Mouse (Mus musculus) neural tube, embryonic 13.5 days (tissue): ENCODE data around the gene Ano1. TPM values are rescaled to one million over a fixed set of nuclear protein-coding genes. Genes with fewer than 3 reads are reported as not detected.

Experiments
- polyA plus RNA-seq: library from polyadenylated mRNA; unstranded; fragments of >200 nt; fragmentation: Nextera tagmentation; extraction: Ambion mirVana; gene quantifications from 2 replicates; pipeline ENCODE4 v1.2.1, GENCODE M21; 2015

The Ano1 gene
- polyA plus RNA-seq, 1 experiment from 2014 or later, result 3.8 TPM

Other genes starting within 250 kb of the Ano1 start
- gene Ppfia1, start 198.2 kb downstream of the Ano1 start, polyA plus RNA-seq, result 28.4 and 32.6 TPM in 2 replicates
- 6.0 and 6.1 TPM in 2 replicates for gene Fadd, start 169.5 kb downstream of the Ano1 start, polyA plus RNA-seq
- gene Fgf3, start 86.1 kb upstream of the Ano1 start, polyA plus RNA-seq, result 1.1 and 1.2 TPM in 2 replicates
- gene Fgf4, start 95.4 kb upstream of the Ano1 start, polyA plus RNA-seq, result not detected in 2 replicates
- 27.4 and 29.1 TPM in 2 replicates for gene Fgf15, start 144.6 kb upstream of the Ano1 start, polyA plus RNA-seq
- gene LTO1, start 163.1 kb upstream of the Ano1 start, polyA plus RNA-seq, result 33.8 and 36.3 TPM in 2 replicates
- gene Ccnd1, start 188.0 kb upstream of the Ano1 start, polyA plus RNA-seq, result 31.1 and 50.8 TPM in 2 replicates